Mouse (Mus musculus) neural tube, embryonic 13.5 days (tissue): ENCODE data around the gene Il33. TPM values are rescaled to one million over a fixed set of nuclear protein-coding genes. Genes with fewer than 3 reads are reported as not detected.

Source experiments
- ATAC-seq: fragments of 200-750 bp; cut with Nextera tagmentation; 2 replicates; pipeline ENCODE4 v1.8.0; 2017; ENCODE audit warnings: low read depth, mild to moderate bottlenecking, moderate TSS enrichment, moderate library complexity
- H3K27ac ChIP-seq: fragments of 300-500 bp; sonication (generic); replicated peaks from 2 replicates; pipeline ENCODE4 v1.5.1; 2015; ENCODE audit warnings: moderate library complexity, mild to moderate bottlenecking, inconsistent platforms
- H3K27me3 ChIP-seq: fragments of 300-500 bp; sonication (generic); 2 replicates; pipeline ENCODE4 v1.6.1; 2015; ENCODE audit warnings: mild to moderate bottlenecking, inconsistent platforms
- H3K36me3 ChIP-seq: fragments of 300-500 bp; sonication (generic); 2 replicates; pipeline ENCODE4 v1.6.1; 2015; ENCODE audit warnings: mild to moderate bottlenecking, inconsistent platforms
- H3K4me1 ChIP-seq: fragments of 300-500 bp; sonication (generic); replicated peaks from 2 replicates; pipeline ENCODE4 v1.6.1; 2015; ENCODE audit warnings: inconsistent platforms
- H3K4me2 ChIP-seq: fragments of 300-500 bp; sonication (generic); 2 replicates; pipeline ENCODE4 v1.6.1; 2015; ENCODE audit warnings: inconsistent platforms, mild to moderate bottlenecking, moderate library complexity
- H3K4me3 ChIP-seq: fragments of 300-500 bp; sonication (generic); 2 replicates; pipeline ENCODE4 v1.5.1; 2015; ENCODE audit warnings: mild to moderate bottlenecking, inconsistent platforms
- H3K9ac ChIP-seq: fragments of 300-500 bp; sonication (generic); 2 replicates; pipeline ENCODE4 v1.6.1; 2015; ENCODE audit warnings: moderate library complexity, mild to moderate bottlenecking, inconsistent platforms
- H3K9me3 ChIP-seq: fragments of 300-500 bp; sonication (generic); 2 replicates; pipeline ENCODE4 v1.6.1; 2016; ENCODE audit warnings: inconsistent platforms
- WGBS: fragments of 180-500 bp; shearing (Covaris S2); methylation state at CpG from one replicate; pipeline ENCODE4 v1.1.7; 2015; 5-methylcytosine and 5-hydroxymethylcytosine counted together
- polyA plus RNA-seq: library from polyadenylated mRNA; unstranded; fragments of >200 nt; fragmentation: Nextera tagmentation; extraction: Ambion mirVana; gene quantifications from 2 replicates; pipeline ENCODE4 v1.2.1, GENCODE M21; 2015

The Il33 gene
- polyA plus RNA-seq, 1 experiment from 2014 or later = 2.2 TPM

DNA sequence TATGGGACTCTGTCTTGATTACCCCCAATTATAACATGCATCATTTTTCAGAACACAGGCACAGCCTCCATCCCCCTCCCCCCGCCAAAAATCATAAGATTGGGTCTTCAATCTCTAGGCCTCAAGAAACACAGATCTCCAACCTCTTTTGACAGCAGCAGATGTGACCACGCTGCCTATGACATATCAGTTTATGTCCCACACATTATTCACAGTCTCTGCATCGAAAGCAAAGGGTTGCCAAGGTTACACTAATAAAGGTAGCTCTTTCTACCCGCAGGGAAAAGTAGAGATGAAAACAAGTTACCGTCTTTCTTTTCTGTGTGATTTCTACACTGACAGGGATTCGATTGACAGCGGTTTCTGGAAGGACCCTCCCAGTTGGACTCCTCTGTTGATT lies 29.9 kb upstream of the Il33 start:
- no peaks in the 10 kb centered on the region for H3K27me3 ChIP-seq
- H3K4me2 ChIP-seq = no peak overlapping the region
- no peak overlapping the region for H3K4me3 ChIP-seq
- H3K9me3 ChIP-seq = peaks cover 2% of the 10 kb centered on the region; the same call in 1 of the 2 replicates
- no peak for ATAC-seq
- H3K36me3 ChIP-seq = no peaks in the 10 kb centered on the region
- WGBS = 69% methylated on average over 7 of the region's 7 CpGs
- no peaks in the 10 kb centered on the region for H3K4me1 ChIP-seq
- no peak overlapping the region for H3K9ac ChIP-seq
- H3K27ac ChIP-seq = no peak overlapping the region

DNA sequence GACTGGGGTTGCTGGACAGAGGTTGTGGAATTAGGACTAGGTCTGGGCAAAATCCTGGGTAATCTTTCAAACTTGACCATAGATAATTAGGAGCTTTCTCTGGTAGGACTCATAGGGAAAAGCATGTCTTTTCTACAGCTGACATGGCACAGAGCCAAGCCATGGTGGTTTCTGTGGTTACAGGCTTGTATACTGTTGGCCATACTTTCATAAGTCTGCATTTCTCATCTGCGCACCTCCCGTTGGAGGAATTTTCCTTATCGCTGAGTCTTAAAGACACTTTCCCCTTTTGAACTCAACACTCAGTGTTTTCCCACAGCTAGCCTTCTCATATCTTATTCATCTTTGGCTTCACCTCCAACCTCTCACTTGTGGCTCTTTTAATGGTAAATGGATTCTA lies 24.6 kb upstream of the Il33 start:
- H3K4me1 ChIP-seq = no peaks in the 10 kb centered on the region
- peaks cover 3% of the 10 kb centered on the region; the same call in 1 of the 2 replicates for H3K9me3 ChIP-seq
- H3K4me3 ChIP-seq = no peak overlapping the region
- WGBS = 87% methylated on average over 3 of the region's 3 CpGs
- no peaks in the 10 kb centered on the region for H3K36me3 ChIP-seq
- no peak overlapping the region for H3K27ac ChIP-seq
- no peak for ATAC-seq
- no peaks in the 10 kb centered on the region for H3K27me3 ChIP-seq
- H3K9ac ChIP-seq = no peak overlapping the region
- no peak overlapping the region for H3K4me2 ChIP-seq

DNA sequence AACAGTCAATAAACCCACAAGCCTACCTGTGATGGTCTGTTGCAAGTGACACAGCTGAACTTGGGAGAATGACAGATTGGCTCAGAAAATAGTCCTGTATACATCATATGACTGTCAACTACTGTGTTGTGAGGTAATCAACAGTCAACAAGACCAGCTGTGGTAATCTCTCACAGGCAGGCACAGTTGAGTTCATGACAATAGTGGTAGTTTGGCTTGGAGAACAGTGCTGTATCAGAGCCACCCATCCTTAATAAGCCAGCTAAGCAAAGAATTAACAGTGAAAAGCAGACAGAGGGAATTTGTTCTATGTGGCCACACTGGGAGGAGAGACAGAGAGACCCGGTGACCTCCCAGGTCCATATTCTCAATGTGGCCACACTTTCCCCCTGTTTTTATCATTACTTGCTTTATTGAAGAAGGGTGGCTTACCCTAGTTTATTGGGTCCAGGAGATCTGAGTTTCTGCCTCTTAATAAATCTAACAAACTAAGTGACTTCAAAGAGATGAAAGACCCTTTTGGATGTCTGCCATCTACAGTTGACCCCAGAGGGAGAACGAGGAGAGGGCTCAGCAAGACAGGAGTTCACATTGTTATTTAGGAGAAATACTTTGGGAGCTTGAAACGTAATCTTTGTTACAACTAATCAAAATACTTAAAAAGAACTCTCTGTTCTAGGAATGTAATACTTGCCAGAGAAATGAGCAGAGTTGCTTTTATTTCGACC lies 22.4 kb upstream of the Il33 start:
- peaks cover 3% of the 10 kb centered on the region; the same call in 1 of the 2 replicates for H3K9me3 ChIP-seq
- H3K9ac ChIP-seq = no peak overlapping the region
- no peaks in the 10 kb centered on the region for H3K36me3 ChIP-seq
- no peak for ATAC-seq
- H3K4me2 ChIP-seq = no peak overlapping the region
- no peaks in the 10 kb centered on the region for H3K27me3 ChIP-seq
- no peaks in the 10 kb centered on the region for H3K4me1 ChIP-seq
- no peak overlapping the region for H3K27ac ChIP-seq
- H3K4me3 ChIP-seq = no peak overlapping the region
- 64% methylated on average over 4 of the region's 4 CpGs for WGBS

DNA sequence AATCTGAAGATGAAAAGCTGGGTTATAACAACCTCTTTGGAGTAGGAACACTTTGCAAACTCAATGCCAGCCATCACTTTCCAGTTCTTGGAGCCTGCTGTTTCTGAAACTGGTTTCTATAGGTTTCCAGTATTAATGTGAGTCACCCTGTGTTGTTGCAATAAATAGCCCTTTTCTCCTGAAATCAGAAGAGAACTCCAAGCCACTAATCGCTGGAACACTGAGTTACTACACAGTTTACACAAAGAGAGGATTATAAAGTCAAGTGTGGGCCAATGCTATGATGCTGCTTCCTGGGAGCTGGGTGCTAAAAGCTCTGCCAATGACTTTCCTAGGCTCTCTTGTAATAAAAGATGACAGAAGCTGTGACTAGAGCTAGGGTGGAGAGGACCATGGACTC lies 19.0 kb upstream of the Il33 start:
- Histone ChIP-seq H3K4me2 (no peak overlapping the region), H3K4me3 (no peak overlapping the region), H3K9me3 (no peaks in the 10 kb centered on the region), H3K36me3 (no peaks in the 10 kb centered on the region), H3K27me3 (no peaks in the 10 kb centered on the region), H3K4me1 (no peaks in the 10 kb centered on the region), H3K9ac (no peak overlapping the region), H3K27ac (no peak overlapping the region)
- WGBS = 65% methylated on average over 1 of the region's 1 CpGs
- ATAC-seq = no peak

- Histone ChIP-seq H3K4me1 (no peaks in the 10 kb centered on the region), H3K27ac (no peak overlapping the region), H3K36me3 (no peaks in the 10 kb centered on the region), H3K4me2 (no peak overlapping the region), H3K9me3 (no peaks in the 10 kb centered on the region), H3K4me3 (no peak overlapping the region), H3K9ac (no peak overlapping the region), H3K27me3 (no peaks in the 10 kb centered on the region)
- ATAC-seq = no peak
- 72% methylated on average over 1 of the region's 1 CpGs for WGBS
Observed at GRCm38 (mm10) chr19:29909166-29909565, 15.7 kb upstream of the Il33 start.

DNA sequence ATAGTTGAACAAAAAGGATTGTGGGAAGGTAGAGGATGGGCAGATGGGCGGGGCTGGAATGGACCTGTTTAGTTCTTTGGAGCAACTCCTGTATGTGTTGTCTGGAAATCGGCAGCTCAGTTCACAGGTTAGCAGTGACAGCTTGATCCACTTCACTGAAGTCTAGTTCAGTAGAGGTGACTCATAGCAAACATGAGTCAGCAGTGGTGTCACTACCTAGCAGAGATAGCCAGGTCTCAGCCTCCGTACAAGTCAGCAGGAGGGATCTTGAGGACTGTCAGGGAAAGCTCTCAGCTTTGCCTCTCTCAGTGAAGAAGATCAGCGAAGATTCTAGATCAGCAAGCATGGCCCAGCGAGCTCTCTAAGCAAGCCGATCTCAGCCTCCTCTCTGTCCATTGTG lies 13.0 kb upstream of the Il33 start:
- Histone ChIP-seq H3K9ac (no peak overlapping the region), H3K27me3 (no peaks in the 10 kb centered on the region), H3K4me3 (no peak overlapping the region), H3K36me3 (no peaks in the 10 kb centered on the region), H3K4me1 (no peaks in the 10 kb centered on the region), H3K9me3 (no peaks in the 10 kb centered on the region), H3K4me2 (no peak overlapping the region), H3K27ac (no peak overlapping the region)
- ATAC-seq = no peak
- 91% methylated on average over 6 of the region's 6 CpGs for whole genome bisulfite sequencing

DNA sequence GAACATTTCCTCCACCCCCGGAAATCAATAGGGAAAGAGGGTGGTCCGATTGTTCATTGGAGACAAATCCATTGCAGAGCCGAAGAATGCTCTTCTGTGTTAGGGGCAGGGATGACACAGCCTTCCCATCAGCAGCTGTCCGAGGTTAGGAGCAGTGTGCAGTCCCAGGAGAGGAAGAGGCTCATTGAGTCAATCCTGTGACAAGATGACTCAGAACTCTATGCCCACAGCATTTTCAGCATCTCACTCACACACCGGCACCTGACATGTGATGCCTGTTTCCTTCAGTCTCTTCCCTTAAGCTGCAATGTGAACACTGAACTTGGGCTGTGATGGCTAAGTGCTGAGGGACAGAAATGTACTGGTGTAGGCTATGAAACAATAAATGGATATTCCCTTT lies 7.5 kb upstream of the Il33 start:
- no peaks in the 10 kb centered on the region for H3K9me3 ChIP-seq
- H3K27me3 ChIP-seq = no peaks in the 10 kb centered on the region
- no peaks in the 10 kb centered on the region for H3K36me3 ChIP-seq
- WGBS = 82% methylated on average over 5 of the region's 5 CpGs
- no peaks in the 10 kb centered on the region for H3K4me1 ChIP-seq
- H3K9ac ChIP-seq = no peak overlapping the region
- no peak overlapping the region for H3K4me2 ChIP-seq
- no peak overlapping the region for H3K4me3 ChIP-seq
- no peak overlapping the region for H3K27ac ChIP-seq
- ATAC-seq = no peak

DNA sequence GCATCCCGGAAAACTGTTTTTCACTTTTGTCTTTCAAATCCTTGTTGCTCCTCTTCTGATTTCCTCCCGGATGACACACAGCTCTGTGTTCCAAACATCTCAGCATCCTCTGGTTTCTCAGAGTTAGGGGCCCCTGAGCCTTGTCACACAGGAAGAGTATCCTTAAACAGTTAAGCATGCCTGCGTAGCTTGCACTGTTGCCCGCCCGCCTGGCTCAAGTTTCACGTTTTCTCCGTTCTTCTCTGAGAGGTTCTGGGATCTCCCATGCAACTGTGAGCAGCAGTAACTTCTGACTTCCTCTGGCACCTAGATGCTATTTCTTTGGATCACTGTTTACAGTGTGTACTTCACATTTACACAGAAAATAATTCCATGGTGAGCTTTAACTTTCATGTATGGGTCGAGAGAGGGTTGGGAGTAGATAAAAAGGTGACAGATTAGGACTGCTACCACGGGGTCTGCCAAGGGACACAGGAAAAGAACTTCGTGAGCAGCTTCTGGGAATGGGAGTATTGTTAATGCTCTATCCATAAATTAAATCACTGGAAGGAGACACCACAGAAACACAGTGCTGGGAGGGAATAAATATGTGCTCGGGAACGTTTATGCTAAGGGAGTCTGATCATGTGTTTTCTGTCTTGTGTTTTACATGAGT lies 1.3 kb downstream of the Il33 start:
- Histone ChIP-seq H3K27ac (no peak overlapping the region), H3K9ac (no peak overlapping the region), H3K27me3 (no peaks in the 10 kb centered on the region), H3K9me3 (no peaks in the 10 kb centered on the region), H3K4me3 (no peak overlapping the region), H3K36me3 (no peaks in the 10 kb centered on the region), H3K4me2 (no peak overlapping the region), H3K4me1 (peaks cover 20% of the 10 kb centered on the region)
- no peak for ATAC-seq
- WGBS = 61% methylated on average over 12 of the region's 12 CpGs

DNA sequence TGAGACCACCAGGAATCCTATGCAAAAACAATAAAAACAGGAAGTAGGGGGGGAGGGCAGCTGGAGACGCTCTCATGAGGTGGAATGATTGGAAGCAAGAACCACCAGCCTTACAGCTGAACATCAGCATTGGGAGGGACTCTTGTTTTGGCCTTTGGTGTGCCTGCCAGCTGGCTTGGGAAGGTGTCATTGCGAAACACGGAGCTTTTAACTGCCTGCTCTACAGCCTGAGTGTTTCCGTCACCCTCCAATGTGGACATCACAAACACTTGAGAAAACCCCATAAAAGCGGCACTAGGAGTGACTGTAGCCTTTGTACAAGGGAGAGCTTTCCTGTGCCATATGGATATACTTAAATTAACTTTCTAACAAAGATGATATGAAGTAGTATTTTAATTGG lies 5.4 kb downstream of the Il33 start:
- 78% methylated on average over 5 of the region's 5 CpGs for WGBS

GRCm38 (mm10) chr19:29937445-29937844 lies 12.5 kb downstream of the Il33 start:
- no peak overlapping the region for H3K4me3 ChIP-seq
- H3K27me3 ChIP-seq = no peaks in the 10 kb centered on the region
- H3K9me3 ChIP-seq = no peaks in the 10 kb centered on the region
- H3K9ac ChIP-seq = no peak overlapping the region
- H3K36me3 ChIP-seq = no peaks in the 10 kb centered on the region
- ATAC-seq = no peak
- WGBS = 71% methylated on average over 8 of the region's 8 CpGs
- H3K4me1 ChIP-seq = no peaks in the 10 kb centered on the region
- H3K4me2 ChIP-seq = no peak overlapping the region
- H3K27ac ChIP-seq = no peak overlapping the region

More for the DNA sequence above, 5.4 kb downstream of the Il33 start:
- Histone ChIP-seq H3K4me2 (no peak overlapping the region), H3K9ac (no peak overlapping the region), H3K27me3 (no peaks in the 10 kb centered on the region), H3K4me3 (no peak overlapping the region), H3K36me3 (no peaks in the 10 kb centered on the region), H3K27ac (no peak overlapping the region), H3K9me3 (no peaks in the 10 kb centered on the region), H3K4me1 (peaks cover 9% of the 10 kb centered on the region)
- ATAC-seq = no peak

- Histone ChIP-seq H3K4me3 (no peak overlapping the region), H3K4me2 (no peak overlapping the region), H3K4me1 (no peaks in the 10 kb centered on the region), H3K27me3 (no peaks in the 10 kb centered on the region), H3K9me3 (no peaks in the 10 kb centered on the region), H3K27ac (no peak overlapping the region), H3K36me3 (no peaks in the 10 kb centered on the region), H3K9ac (no peak overlapping the region)
- WGBS = 48% methylated on average over 6 of the region's 6 CpGs
- no peak for ATAC-seq
Observed at GRCm38 (mm10) chr19:29940239-29940638, 15.3 kb downstream of the Il33 start.

- Histone ChIP-seq H3K9ac (no peak overlapping the region), H3K27me3 (no peaks in the 10 kb centered on the region), H3K36me3 (no peaks in the 10 kb centered on the region), H3K4me3 (no peak overlapping the region), H3K4me1 (0 out of 2 replicates have a peak, but pooled peaks cover 5% of the 10 kb centered on the region), H3K4me2 (no peak overlapping the region), H3K9me3 (no peaks in the 10 kb centered on the region), H3K27ac (no peak overlapping the region)
- WGBS = 73% methylated on average over 7 of the region's 7 CpGs
- no peak for ATAC-seq
Observed at GRCm38 (mm10) chr19:29941208-29941607, 16.3 kb downstream of the Il33 start.

DNA sequence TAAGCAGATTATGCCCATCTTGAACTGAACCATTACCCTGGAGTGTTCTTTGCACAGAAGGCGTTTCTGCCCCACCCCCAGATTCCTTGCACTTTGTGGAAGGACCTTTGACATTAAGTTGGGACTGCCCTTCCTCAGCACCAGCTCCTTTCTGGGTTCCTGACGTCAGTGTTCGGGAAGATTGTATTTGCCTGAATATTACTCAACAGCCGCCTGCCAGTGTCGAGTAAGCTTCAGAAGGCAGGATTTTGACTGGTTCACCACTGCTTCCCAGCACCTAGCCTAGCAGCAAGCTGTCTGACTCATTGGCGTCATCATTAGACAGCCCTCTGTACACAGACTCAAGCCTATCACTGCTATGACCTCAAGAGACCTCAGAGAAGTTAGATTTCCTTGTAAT lies 17.4 kb downstream of the Il33 start:
- no peak for ATAC-seq
- Histone ChIP-seq H3K27ac (no peak overlapping the region), H3K4me2 (no peak overlapping the region), H3K27me3 (no peaks in the 10 kb centered on the region), H3K9ac (no peak overlapping the region), H3K36me3 (no peaks in the 10 kb centered on the region), H3K9me3 (no peaks in the 10 kb centered on the region), H3K4me3 (no peak overlapping the region), H3K4me1 (0 out of 2 replicates have a peak, but pooled peaks cover 5% of the 10 kb centered on the region)
- 93% methylated on average over 6 of the region's 6 CpGs for WGBS
